Mouse (Mus musculus): ENCODE measurements at regions not wholly inside any gene's neighbourhood (a gene's known extent, or its start where the extent isn't known, plus 50 kb on each side); places are given as distances from the start of the nearest gene placed in this dataset.
"Not testable (repeated sequence)": the region's sequence is repeated elsewhere in the genome, so short reads cannot be mapped to it uniquely, and the experiment has no call there.

DNA sequence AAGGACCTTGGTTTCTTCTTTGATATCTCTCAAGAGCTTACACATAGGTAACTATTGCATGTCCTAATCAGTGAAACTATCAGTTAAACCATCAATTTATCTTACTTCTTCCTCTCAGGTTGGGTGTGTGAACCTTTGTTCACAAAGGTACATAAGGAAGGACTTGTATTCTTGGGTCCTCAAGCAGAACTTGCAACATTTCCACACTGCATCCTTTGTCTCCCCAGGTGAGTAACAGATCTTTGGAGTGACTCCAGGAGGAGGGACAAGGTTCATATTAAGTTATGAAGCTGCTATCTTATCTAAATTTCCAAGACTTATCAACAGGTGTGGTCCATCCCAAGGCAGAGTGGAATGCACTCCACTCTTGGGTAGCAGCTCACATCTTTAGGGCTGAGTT, 99.0 kb downstream of the Teddm3 start:
- H3K36me3 ChIP-seq (ENCODE audit: control insufficient read depth, insufficient read depth, low read length, poor library complexity, severe bottlenecking): no peaks in the 10 kb centered on the region
- in situ Hi-C loops (cut with MboI; ENCODE audit: low sequenced_read_pairs in 2 of 2, unreplicated experiment in 2 of 2): no loop called here
- H3K27ac ChIP-seq (ENCODE audit: insufficient read depth, low read depth, low read length, poor library complexity, severe bottlenecking): no peak overlapping the region
- no peak overlapping the region for H3K4me3 ChIP-seq (ENCODE audit: insufficient read depth in 1 of 2, low read depth in 1 of 2, low read length in 2 of 2, poor library complexity in 1 of 2, severe bottlenecking in 1 of 2)
- DNase-seq (ENCODE audit: low read depth, low spot score): no peak
- H3K9ac ChIP-seq (ENCODE audit: insufficient read depth, low read depth, low read length, poor library complexity, severe bottlenecking): no peak overlapping the region
- TF ChIP-seq MAFK (IDR thresholded peaks at IDR 0.05; ENCODE audit: insufficient read depth, low read depth, low read length) (no peak), CHD2 (IDR thresholded peaks at IDR 0.05; ENCODE audit: low read depth, low read length) (no peak), ZNF384 (IDR thresholded peaks at IDR 0.05; ENCODE audit: low read depth, low read length) (no peak), HCFC1 (IDR thresholded peaks at IDR 0.05; ENCODE audit: borderline replicate concordance, insufficient read depth, low read length) (no peak), ZC3H11A (IDR thresholded peaks at IDR 0.05; ENCODE audit: borderline replicate concordance, low read depth, low read length) (no peak)
- no peaks in the 10 kb centered on the region for H3K4me1 ChIP-seq (ENCODE audit: control insufficient read depth in 2 of 2, insufficient read depth in 2 of 2, low read length in 2 of 2, poor library complexity in 1 of 2)
- peaks cover 10% of the 10 kb centered on the region for H3K9me3 ChIP-seq (ENCODE audit: control insufficient read depth, insufficient read depth, low read depth, low read length)

DNA sequence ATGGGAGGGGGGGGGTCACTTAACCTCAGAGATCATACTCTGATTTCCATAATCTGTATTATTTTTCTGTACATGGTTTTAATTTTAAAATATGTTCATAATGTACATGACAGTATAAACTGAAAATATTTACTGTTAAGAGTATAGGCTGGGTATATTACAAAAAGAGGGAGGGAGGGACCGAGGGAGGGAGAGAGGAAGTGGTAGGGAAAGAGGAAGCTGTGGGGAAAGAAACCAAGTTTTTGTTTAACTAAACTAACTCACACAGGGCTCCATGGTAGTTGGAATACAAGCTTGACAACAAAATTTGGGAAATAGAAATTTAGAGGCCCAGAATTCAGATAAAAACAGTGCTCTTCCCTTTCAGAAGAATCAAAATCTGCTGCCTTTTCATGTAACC, 131.7 kb downstream of the Teddm3 start:
- in situ Hi-C loops (cut with MboI; ENCODE audit: low sequenced_read_pairs in 2 of 2, unreplicated experiment in 2 of 2); H3K9ac ChIP-seq (ENCODE audit: insufficient read depth, low read depth, low read length, poor library complexity, severe bottlenecking); H3K9me3 ChIP-seq (ENCODE audit: control insufficient read depth, insufficient read depth, low read depth, low read length); H3K36me3 ChIP-seq (ENCODE audit: control insufficient read depth, insufficient read depth, low read length, poor library complexity, severe bottlenecking); H3K4me3 ChIP-seq (ENCODE audit: insufficient read depth in 1 of 2, low read depth in 1 of 2, low read length in 2 of 2, poor library complexity in 1 of 2, severe bottlenecking in 1 of 2); DNase-seq (ENCODE audit: low read depth, low spot score); H3K27ac ChIP-seq (ENCODE audit: insufficient read depth, low read depth, low read length, poor library complexity, severe bottlenecking); H3K4me1 ChIP-seq (ENCODE audit: control insufficient read depth in 2 of 2, insufficient read depth in 2 of 2, low read length in 2 of 2, poor library complexity in 1 of 2): not testable (repeated sequence)

DNA sequence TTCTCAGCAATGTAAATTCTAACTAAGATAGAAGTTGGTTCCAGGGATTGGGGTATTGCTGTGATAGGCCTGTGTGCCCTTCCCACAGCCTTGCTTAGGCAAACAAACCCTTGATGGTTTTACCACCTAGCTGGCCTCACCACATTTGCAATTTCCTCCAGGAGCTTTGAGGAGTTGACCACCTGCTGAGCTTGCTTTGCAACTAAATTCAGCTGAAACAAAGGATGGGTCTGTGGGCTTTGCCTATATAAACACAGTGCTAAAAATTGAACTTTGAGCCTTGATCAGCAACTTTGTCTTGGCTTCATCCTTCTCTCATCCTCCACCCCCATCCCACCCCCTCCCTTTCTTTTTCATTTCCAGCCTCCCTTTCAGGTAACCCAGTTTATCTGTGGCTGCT, 148.9 kb downstream of the Teddm3 start:
- peaks cover 2% of the 10 kb centered on the region; the same call in 1 of the 2 replicates for H3K9me3 ChIP-seq (ENCODE audit: control insufficient read depth, insufficient read depth, low read depth, low read length)
- H3K4me1 ChIP-seq (ENCODE audit: control insufficient read depth in 2 of 2, insufficient read depth in 2 of 2, low read length in 2 of 2, poor library complexity in 1 of 2): no peaks in the 10 kb centered on the region
- no peaks in the 10 kb centered on the region for H3K36me3 ChIP-seq (ENCODE audit: control insufficient read depth, insufficient read depth, low read length, poor library complexity, severe bottlenecking)
- H3K9ac ChIP-seq (ENCODE audit: insufficient read depth, low read depth, low read length, poor library complexity, severe bottlenecking): no peak overlapping the region
- H3K4me3 ChIP-seq (ENCODE audit: insufficient read depth in 1 of 2, low read depth in 1 of 2, low read length in 2 of 2, poor library complexity in 1 of 2, severe bottlenecking in 1 of 2): no peak overlapping the region
- H3K27ac ChIP-seq (ENCODE audit: insufficient read depth, low read depth, low read length, poor library complexity, severe bottlenecking): no peak overlapping the region
- TF ChIP-seq ZNF384 (IDR thresholded peaks at IDR 0.05; ENCODE audit: low read depth, low read length) (no peak), MAFK (IDR thresholded peaks at IDR 0.05; ENCODE audit: insufficient read depth, low read depth, low read length) (no peak), HCFC1 (IDR thresholded peaks at IDR 0.05; ENCODE audit: borderline replicate concordance, insufficient read depth, low read length) (no peak), CHD2 (IDR thresholded peaks at IDR 0.05; ENCODE audit: low read depth, low read length) (no peak), ZC3H11A (IDR thresholded peaks at IDR 0.05; ENCODE audit: borderline replicate concordance, low read depth, low read length) (no peak)
- in situ Hi-C loops (cut with MboI; ENCODE audit: low sequenced_read_pairs in 2 of 2, unreplicated experiment in 2 of 2): no loop called here
- no peak for DNase-seq (ENCODE audit: low read depth, low spot score)

DNA sequence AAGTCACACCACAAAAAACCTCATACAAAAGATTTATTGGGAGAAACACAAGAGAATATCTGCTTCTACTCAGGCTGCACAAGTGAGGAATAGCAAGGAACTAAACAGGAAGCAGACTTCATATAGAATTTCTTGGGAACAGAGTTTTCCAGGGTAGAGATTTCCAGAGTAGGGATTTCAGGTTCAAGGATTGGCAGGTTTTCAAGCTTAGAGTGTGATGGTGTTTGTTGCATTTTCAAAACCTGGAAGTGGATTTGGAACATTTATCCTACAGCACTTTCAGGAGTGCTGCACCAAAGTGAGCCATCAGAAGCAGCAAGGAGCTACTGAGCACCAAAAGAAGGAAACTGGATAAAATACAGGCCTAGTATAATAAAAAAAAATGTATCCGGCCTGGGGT, 152.7 kb downstream of the Teddm3 start:
- no peak for DNase-seq (ENCODE audit: low read depth, low spot score)
- TF ChIP-seq HCFC1 (IDR thresholded peaks at IDR 0.05; ENCODE audit: borderline replicate concordance, insufficient read depth, low read length) (no peak), MAFK (IDR thresholded peaks at IDR 0.05; ENCODE audit: insufficient read depth, low read depth, low read length) (no peak), CHD2 (IDR thresholded peaks at IDR 0.05; ENCODE audit: low read depth, low read length) (no peak), ZC3H11A (IDR thresholded peaks at IDR 0.05; ENCODE audit: borderline replicate concordance, low read depth, low read length) (no peak), ZNF384 (IDR thresholded peaks at IDR 0.05; ENCODE audit: low read depth, low read length) (no peak)
- Histone ChIP-seq H3K9ac (ENCODE audit: insufficient read depth, low read depth, low read length, poor library complexity, severe bottlenecking) (no peak overlapping the region), H3K36me3 (ENCODE audit: control insufficient read depth, insufficient read depth, low read length, poor library complexity, severe bottlenecking) (no peaks in the 10 kb centered on the region), H3K27ac (ENCODE audit: insufficient read depth, low read depth, low read length, poor library complexity, severe bottlenecking) (no peak overlapping the region), H3K9me3 (ENCODE audit: control insufficient read depth, insufficient read depth, low read depth, low read length) (peaks cover 2% of the 10 kb centered on the region; the same call in 1 of the 2 replicates), H3K4me1 (ENCODE audit: control insufficient read depth in 2 of 2, insufficient read depth in 2 of 2, low read length in 2 of 2, poor library complexity in 1 of 2) (no peaks in the 10 kb centered on the region), H3K4me3 (ENCODE audit: insufficient read depth in 1 of 2, low read depth in 1 of 2, low read length in 2 of 2, poor library complexity in 1 of 2, severe bottlenecking in 1 of 2) (no peak overlapping the region)
- in situ Hi-C loops (cut with MboI; ENCODE audit: low sequenced_read_pairs in 2 of 2, unreplicated experiment in 2 of 2): no loop called here

DNA sequence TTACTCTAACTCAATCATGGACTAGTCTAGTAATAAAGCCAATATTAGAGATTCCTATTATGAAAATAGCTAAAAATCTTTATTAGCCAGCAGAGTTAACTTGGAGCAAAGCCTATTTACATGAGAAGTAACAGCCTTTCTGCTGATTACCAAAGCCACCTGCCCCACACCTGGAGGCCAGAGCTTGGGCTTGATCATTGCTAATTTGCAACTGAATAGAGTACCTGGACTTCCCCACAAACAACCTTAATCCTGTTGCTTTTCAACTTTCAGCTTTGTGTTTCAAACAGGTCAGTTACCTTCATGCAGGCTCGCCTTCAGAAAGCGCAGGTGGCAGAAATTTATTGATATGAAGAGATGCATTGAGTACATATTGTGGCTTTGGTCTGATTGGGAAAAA, 163.3 kb downstream of the Teddm3 start:
- Histone ChIP-seq H3K9me3 (ENCODE audit: control insufficient read depth, insufficient read depth, low read depth, low read length) (peaks cover 5% of the 10 kb centered on the region; the same call in 1 of the 2 replicates), H3K36me3 (ENCODE audit: control insufficient read depth, insufficient read depth, low read length, poor library complexity, severe bottlenecking) (peaks cover 2% of the 10 kb centered on the region; the same call in 1 of the 2 replicates), H3K27ac (ENCODE audit: insufficient read depth, low read depth, low read length, poor library complexity, severe bottlenecking) (no peak overlapping the region), H3K4me3 (ENCODE audit: insufficient read depth in 1 of 2, low read depth in 1 of 2, low read length in 2 of 2, poor library complexity in 1 of 2, severe bottlenecking in 1 of 2) (no peak overlapping the region), H3K9ac (ENCODE audit: insufficient read depth, low read depth, low read length, poor library complexity, severe bottlenecking) (no peak overlapping the region), H3K4me1 (ENCODE audit: control insufficient read depth in 2 of 2, insufficient read depth in 2 of 2, low read length in 2 of 2, poor library complexity in 1 of 2) (no peaks in the 10 kb centered on the region)
- no peak for DNase-seq (ENCODE audit: low read depth, low spot score)
- in situ Hi-C loops (cut with MboI; ENCODE audit: low sequenced_read_pairs in 2 of 2, unreplicated experiment in 2 of 2): no loop called here
- TF ChIP-seq CHD2 (IDR thresholded peaks at IDR 0.05; ENCODE audit: low read depth, low read length) (no peak), HCFC1 (IDR thresholded peaks at IDR 0.05; ENCODE audit: borderline replicate concordance, insufficient read depth, low read length) (no peak), ZC3H11A (IDR thresholded peaks at IDR 0.05; ENCODE audit: borderline replicate concordance, low read depth, low read length) (no peak), ZNF384 (IDR thresholded peaks at IDR 0.05; ENCODE audit: low read depth, low read length) (no peak), MAFK (IDR thresholded peaks at IDR 0.05; ENCODE audit: insufficient read depth, low read depth, low read length) (no peak)
